Mouse (Mus musculus) thymus, postnatal 0 days (tissue): ENCODE measurements around the gene Vma21-ps. TPM values are rescaled to one million over a fixed set of nuclear protein-coding genes. Genes with fewer than 3 reads are reported as not detected.
"Not testable (repeated sequence)": the region's sequence is repeated elsewhere in the genome, so short reads cannot be mapped to it uniquely, and the experiment has no call there.

Source experiments
- DNase-seq: peaks from one replicate; pipeline ENCODE4 v3.0.0-alpha.2; 2015; ENCODE audit warnings: low spot score
- polyA plus RNA-seq: library from polyadenylated mRNA; unstranded; fragments of >200 nt; fragmentation: Nextera tagmentation; extraction: Ambion mirVana; gene quantifications from 2 replicates; pipeline ENCODE4 v1.2.1, GENCODE M21; 2015

Vma21-ps gene
- 1.5 TPM in 1 of 2 replicates, not detected in the other for polyA plus RNA-seq

DNA sequence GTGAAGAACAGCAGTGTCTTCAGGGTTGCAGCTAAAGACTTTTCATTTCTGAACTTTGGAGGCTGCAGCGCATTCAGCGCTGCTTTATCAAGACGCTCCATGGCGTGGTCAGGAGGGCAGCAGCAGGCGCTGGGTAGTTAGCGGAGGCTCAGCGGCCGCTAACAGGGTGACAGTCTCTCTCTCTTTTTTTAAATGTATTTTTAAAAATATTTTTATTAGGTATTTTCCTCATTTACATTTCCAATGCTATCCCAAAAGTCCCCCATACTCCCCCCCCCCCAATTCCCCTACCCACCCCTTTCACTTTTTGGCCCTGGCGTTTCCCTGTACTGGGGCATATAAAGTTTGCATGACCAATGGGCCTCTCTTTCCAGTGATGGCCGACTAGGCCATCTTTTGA is at the start of gene Vma21-ps:
Vma21-ps (minus strand) TSS at position 101 of the 400 bp plus-strand sequence.
- DNase-seq = not testable (repeated sequence)

DNA sequence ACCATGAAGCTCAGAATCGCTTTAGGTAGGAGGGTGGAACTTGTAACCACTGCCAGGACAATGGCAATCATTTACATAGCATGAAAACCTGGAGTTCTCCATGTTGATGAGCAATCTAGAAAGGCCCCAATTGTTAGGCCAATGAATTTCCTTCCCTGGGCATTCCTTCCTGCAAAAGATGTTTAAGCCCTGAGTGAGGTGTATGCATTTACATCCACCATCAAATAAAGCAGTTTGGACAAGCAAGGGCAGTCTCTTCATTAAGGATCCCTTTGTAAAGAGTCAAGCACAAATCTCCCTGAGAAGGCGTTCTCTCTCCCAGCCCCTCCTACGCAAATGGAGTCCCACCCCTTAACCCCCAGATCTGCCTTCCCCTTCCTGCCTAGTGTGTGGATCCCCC is 46.0 kb upstream of the Vma21-ps start:
- DNase-seq = no peak

DNA sequence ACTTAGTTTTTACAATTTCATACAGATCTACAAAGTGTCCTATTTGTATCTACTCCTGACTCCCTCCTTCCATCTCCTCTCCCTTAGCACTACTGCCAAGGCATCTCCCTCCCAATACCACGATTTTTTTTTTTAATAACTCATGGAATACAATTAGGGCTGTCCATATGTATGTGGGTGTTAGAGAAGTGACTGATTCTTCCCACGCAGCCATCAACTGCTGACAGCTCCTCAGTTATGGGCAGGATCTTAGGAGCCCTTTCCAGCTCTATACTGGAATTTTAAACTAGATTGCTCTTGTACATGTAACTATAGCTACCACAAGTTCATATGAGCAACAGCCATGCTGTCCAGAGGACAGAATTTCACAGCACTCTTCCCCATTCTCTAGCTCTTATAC is 33.6 kb upstream of the Vma21-ps start:
- DNase-seq = no peak

DNA sequence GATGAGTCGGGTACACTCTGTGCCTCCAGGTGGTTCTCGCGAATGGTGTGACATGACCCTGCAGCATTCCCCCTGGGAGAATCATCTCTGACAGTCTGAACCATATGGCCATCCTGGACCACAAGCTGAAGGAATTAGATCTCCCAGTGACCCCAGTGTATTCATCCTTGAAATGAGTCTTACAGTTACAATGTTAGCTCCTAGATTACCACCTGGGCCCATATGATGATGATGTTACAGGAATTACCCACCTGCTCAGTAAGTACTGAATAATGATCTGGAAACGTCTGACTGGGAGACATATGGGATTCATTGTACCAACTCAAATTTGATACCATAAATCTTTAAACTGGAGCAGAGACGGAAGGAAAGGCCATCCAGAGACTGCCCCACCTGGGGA is 29.4 kb upstream of the Vma21-ps start:
- DNase-seq = no peak

DNA sequence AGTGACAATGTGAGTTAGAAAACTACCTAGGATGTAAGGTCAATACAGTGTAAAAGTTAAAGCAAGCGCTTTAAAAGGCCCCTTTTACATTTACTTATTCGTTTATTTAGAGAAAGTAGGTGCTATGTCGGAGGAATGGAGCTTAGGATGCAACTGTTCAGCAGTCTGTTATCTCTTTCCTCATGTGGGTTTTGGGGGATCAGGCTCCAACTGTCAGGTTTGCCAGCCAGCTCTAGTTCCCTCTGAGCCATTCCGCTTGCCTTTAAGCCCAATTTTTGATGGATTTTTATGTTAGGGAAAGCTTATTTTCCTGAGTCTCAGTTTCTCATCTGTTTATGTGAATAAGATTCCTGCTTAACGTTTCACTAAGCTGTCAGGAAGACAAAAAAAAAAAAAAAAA is 22.3 kb upstream of the Vma21-ps start:
- no peak for DNase-seq

DNA sequence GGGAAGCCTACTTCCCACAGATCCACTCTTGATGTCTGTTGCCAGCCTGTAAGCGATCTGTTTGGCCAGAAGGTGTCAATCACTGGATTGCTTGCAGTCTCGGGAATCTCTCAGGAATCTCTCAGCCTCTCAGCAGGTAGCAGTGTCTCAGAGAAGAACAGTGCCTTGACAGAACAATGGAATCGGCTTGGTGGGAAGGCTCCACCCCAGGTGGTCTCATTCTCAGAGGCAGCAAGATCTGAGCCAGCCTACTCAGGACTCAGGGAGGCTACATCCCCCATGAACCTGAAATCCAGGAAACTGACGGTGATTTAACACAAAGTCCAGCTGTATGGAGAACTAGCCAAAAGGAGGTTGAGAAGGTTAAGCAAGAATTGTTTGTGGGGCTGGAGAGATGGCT is 20.5 kb upstream of the Vma21-ps start:
- no peak for DNase-seq

DNA sequence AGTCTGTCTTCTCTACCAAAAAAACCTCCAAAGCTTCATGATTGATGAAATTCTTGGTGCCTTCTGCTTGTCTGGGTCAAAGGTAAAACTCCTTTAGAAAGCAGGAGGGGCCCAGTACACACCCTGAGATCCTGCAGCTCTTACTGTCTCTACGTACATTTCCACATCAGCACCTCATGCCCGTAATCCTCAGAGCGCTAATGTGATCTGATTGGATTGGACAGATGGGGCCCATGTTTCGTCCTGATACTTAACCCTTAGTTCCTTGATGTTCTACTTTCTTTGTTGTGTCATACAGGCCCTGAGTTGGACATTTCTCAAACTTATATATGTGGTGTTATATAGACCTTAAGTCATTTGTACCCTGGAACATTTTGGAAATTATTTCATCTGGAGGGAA is 9.6 kb downstream of the Vma21-ps start:
- no peak for DNase-seq

DNA sequence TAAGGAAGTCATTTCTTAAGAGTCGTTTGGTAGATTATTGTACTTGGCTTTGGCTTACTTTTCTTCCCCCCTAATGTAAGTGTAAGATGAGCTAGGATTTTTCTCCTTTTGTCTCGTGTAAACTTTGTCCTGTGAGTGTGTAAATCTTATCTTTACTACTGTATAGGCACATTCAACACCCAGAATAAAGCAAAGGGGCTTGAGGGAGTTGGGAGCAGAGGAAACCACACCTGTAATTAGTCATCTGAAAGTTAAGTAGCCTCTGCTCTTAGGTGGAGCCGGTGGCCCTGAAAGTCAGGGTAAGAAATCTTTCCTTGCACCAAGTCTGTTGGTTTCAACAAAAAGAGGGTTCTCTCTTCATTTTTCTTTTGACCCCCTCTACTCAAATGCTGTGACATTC is 23.6 kb downstream of the Vma21-ps start:
- no peak for DNase-seq

DNA sequence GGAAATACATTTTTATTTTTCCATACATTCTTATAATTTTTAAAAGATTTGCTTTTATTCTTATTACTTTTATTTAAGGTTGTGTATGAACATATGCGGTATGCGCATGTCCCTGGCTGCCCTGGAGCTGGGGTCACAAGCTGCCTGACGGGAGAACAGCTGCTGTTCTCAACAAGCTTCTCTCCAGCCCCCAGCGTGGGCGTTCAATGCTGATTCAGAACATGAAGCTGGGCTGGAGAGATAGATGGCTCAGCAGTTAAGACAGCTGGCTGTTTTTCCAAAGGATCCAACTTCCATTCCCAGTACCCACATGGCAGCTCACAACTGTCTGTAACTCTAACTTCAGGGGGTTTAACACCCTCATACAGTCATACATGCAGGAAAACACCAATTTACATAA is 35.7 kb downstream of the Vma21-ps start:
- no peak for DNase-seq

DNA sequence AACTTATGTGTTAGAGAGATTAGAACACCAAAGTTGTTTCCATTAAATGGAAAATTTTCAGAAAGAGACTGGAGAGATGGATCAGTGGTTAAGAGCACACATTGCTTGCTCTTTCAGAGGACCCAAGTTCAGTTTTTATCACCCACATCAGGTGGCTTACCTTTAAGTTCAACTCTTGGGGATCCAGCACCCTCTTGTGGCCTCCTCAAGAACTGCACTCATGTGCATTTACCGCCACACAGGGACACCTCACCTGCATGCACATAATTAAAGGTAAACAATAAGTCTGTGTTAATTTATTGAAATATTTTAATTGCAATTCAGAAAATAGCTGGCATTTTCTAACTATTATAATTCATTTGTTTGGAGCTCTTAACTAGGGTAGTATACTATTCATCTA is 37.3 kb downstream of the Vma21-ps start:
- peak; percentile 26 for DNase-seq

Other genes starting within 250 kb of the Vma21-ps start
- gene Smc2, start 58.0 kb downstream of the Vma21-ps start, polyA plus RNA-seq = 239 and 257 TPM in 2 replicates
- gene Toporsl, start 99.0 kb upstream of the Vma21-ps start, polyA plus RNA-seq = not detected in 2 replicates